Mouse (Mus musculus) stomach, postnatal 0 days (tissue): ENCODE results near the gene Fezf1.

ENCODE experiments used
- CTCF ChIP-seq: IDR thresholded peaks from 2 replicates; pipeline ENCODE4 v1.5.1; 2016; ENCODE audit warnings: antibody characterized with exemption, low read depth, mild to moderate bottlenecking, moderate library complexity
- EP300 ChIP-seq: optimal IDR thresholded peaks from 2 replicates; pipeline ENCODE3; 2016; ENCODE audit warnings: antibody characterized with exemption

- TF ChIP-seq CTCF (no peak), EP300 (no peak)
Measured at GRCm38 (mm10) chr6:23245545-23246011, 2.6 kb downstream of the Fezf1 start.
